Mouse (Mus musculus): Measurements from ENCODE around the gene Hira. TPM values are rescaled to one million over a fixed set of nuclear protein-coding genes. Genes with fewer than 3 reads are reported as not detected.

Hira gene
- polyA plus RNA-seq, 1 experiment from 2014 or later: 5.7 TPM

GRCm38 (mm10) chr16:18896429-18896828 is 19.6 kb downstream of the Hira start:
- Histone ChIP-seq H3K36me3 (ENCODE audit: control insufficient read depth, insufficient read depth, low read length) (0 out of 2 replicates have a peak, but pooled peaks cover 7% of the 10 kb centered on the region), H3K27ac (replicated peaks) (no peak overlapping the region), H3K9ac (ENCODE audit: low read length) (no peak overlapping the region), H3K4me1 (replicated peaks; ENCODE audit: control insufficient read depth, insufficient read depth) (no peaks in the 10 kb centered on the region), H3K27me3 (ENCODE audit: control insufficient read depth, insufficient read depth, low read length) (no peaks in the 10 kb centered on the region), H3K4me2 (replicated peaks; ENCODE audit: low read depth) (no peak overlapping the region), H3K9me3 (ENCODE audit: control insufficient read depth, low read length) (no peaks in the 10 kb centered on the region), H3K4me3 (ENCODE audit: low read depth, low read length) (no peak overlapping the region)
- ATAC-seq (ENCODE audit: low FRiP score, low TSS enrichment) (peak; percentile 71), DNase-seq (ENCODE audit: low spot score) (peak; percentile 60)
- WGBS: 46% methylated on average over 10 of the region's 10 CpGs
- TF ChIP-seq EP300 (optimal IDR thresholded peaks at IDR 0.05) (no peak), CTCF (IDR thresholded peaks at IDR 0.05; ENCODE audit: low read depth) (no peak)

DNA sequence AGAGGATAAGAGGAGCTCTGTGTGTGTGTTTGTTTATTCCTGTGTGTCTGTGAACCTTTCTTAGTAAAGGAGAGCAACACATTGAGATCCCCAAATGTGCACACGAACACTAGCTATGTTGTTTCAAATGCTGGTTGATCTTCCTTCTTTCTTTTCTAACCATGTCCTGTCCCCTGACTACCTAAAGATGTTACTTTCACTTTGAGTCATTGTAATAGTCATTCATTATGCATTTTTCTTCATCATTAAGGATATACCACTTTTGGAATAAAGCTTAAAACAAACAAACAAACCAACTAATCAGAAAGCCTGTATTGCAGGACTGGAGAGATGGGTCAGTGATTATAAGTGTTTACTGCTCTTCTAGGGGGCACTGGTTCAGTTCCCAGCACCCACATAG is 28.8 kb downstream of the Hira start:
- no peak overlapping the region for H3K4me2 ChIP-seq (replicated peaks; ENCODE audit: low read depth)
- TF ChIP-seq EP300 (optimal IDR thresholded peaks at IDR 0.05) (no peak), CTCF (IDR thresholded peaks at IDR 0.05; ENCODE audit: low read depth) (no peak)
- WGBS: 93% methylated on average over 1 of the region's 1 CpGs
- no peak overlapping the region for H3K9ac ChIP-seq (ENCODE audit: low read length)
- ATAC-seq (ENCODE audit: low FRiP score, low TSS enrichment): no peak
- H3K4me3 ChIP-seq (ENCODE audit: low read depth, low read length): no peak overlapping the region
- peaks cover 6% of the 10 kb centered on the region; the same call in 1 of the 2 replicates for H3K36me3 ChIP-seq (ENCODE audit: control insufficient read depth, insufficient read depth, low read length)
- no peaks in the 10 kb centered on the region for H3K4me1 ChIP-seq (replicated peaks; ENCODE audit: control insufficient read depth, insufficient read depth)
- no peaks in the 10 kb centered on the region for H3K9me3 ChIP-seq (ENCODE audit: control insufficient read depth, low read length)
- H3K27me3 ChIP-seq (ENCODE audit: control insufficient read depth, insufficient read depth, low read length): no peaks in the 10 kb centered on the region
- no peak overlapping the region for H3K27ac ChIP-seq (replicated peaks)
- DNase-seq (ENCODE audit: low spot score): no peak

DNA sequence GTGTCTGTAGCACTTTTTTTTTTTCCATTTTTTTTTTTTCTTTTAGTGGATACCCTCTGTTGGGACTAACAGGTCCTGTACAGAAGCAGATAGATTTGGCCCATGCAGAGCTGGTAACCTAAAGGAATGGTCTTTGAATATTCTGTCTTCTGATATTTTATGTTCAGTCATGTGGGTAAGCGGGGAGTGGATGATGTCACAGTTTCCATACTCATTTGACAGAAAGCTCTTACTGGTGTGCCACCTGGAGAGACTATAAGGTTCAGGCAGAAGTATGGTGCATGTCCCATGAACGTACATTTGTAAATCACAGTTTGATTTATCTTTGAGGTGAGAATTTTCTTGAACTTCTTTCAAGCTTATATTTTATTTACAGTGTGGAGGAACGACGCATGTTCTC is 39.2 kb downstream of the Hira start:
- ATAC-seq (ENCODE audit: low FRiP score, low TSS enrichment) (no peak), DNase-seq (ENCODE audit: low spot score) (no peak)
- 91% methylated on average over 4 of the region's 4 CpGs for WGBS
- Histone ChIP-seq H3K4me2 (replicated peaks; ENCODE audit: low read depth) (no peak overlapping the region), H3K9ac (ENCODE audit: low read length) (no peak overlapping the region), H3K4me3 (ENCODE audit: low read depth, low read length) (no peak overlapping the region), H3K9me3 (ENCODE audit: control insufficient read depth, low read length) (no peaks in the 10 kb centered on the region), H3K36me3 (ENCODE audit: control insufficient read depth, insufficient read depth, low read length) (peaks cover 13% of the 10 kb centered on the region), H3K4me1 (replicated peaks; ENCODE audit: control insufficient read depth, insufficient read depth) (no peaks in the 10 kb centered on the region), H3K27ac (replicated peaks) (no peak overlapping the region), H3K27me3 (ENCODE audit: control insufficient read depth, insufficient read depth, low read length) (no peaks in the 10 kb centered on the region)
- TF ChIP-seq CTCF (IDR thresholded peaks at IDR 0.05; ENCODE audit: low read depth) (no peak), EP300 (optimal IDR thresholded peaks at IDR 0.05) (no peak)

- Histone ChIP-seq H3K4me1 (replicated peaks; ENCODE audit: control insufficient read depth, insufficient read depth) (no peaks in the 10 kb centered on the region), H3K4me3 (ENCODE audit: low read depth, low read length) (no peak overlapping the region), H3K9me3 (ENCODE audit: control insufficient read depth, low read length) (no peaks in the 10 kb centered on the region), H3K9ac (ENCODE audit: low read length) (no peak overlapping the region), H3K27ac (replicated peaks) (no peak overlapping the region), H3K4me2 (replicated peaks; ENCODE audit: low read depth) (no peak overlapping the region), H3K27me3 (ENCODE audit: control insufficient read depth, insufficient read depth, low read length) (no peaks in the 10 kb centered on the region), H3K36me3 (ENCODE audit: control insufficient read depth, insufficient read depth, low read length) (peaks cover 26% of the 10 kb centered on the region)
- DNase-seq (ENCODE audit: low spot score) (no peak), ATAC-seq (ENCODE audit: low FRiP score, low TSS enrichment) (peak; percentile 80)
- WGBS: 91% methylated on average over 2 of the region's 2 CpGs
- TF ChIP-seq CTCF (IDR thresholded peaks at IDR 0.05; ENCODE audit: low read depth) (no peak), EP300 (optimal IDR thresholded peaks at IDR 0.05) (no peak)
Measured at GRCm38 (mm10) chr16:18921771-18922170, 44.9 kb downstream of the Hira start.

GRCm38 (mm10) chr16:18927963-18928362 is 51.1 kb downstream of the Hira start:
- no peak overlapping the region for H3K4me3 ChIP-seq (ENCODE audit: low read depth, low read length)
- H3K27ac ChIP-seq (replicated peaks): no peak overlapping the region
- DNase-seq (ENCODE audit: low spot score): no peak
- H3K27me3 ChIP-seq (ENCODE audit: control insufficient read depth, insufficient read depth, low read length): no peaks in the 10 kb centered on the region
- no peaks in the 10 kb centered on the region for H3K9me3 ChIP-seq (ENCODE audit: control insufficient read depth, low read length)
- no peaks in the 10 kb centered on the region for H3K4me1 ChIP-seq (replicated peaks; ENCODE audit: control insufficient read depth, insufficient read depth)
- no peak overlapping the region for H3K4me2 ChIP-seq (replicated peaks; ENCODE audit: low read depth)
- no peak for ATAC-seq (ENCODE audit: low FRiP score, low TSS enrichment)
- TF ChIP-seq CTCF (IDR thresholded peaks at IDR 0.05; ENCODE audit: low read depth) (no peak), EP300 (optimal IDR thresholded peaks at IDR 0.05) (no peak)
- WGBS: 100% methylated on average over 1 of the region's 1 CpGs
- H3K9ac ChIP-seq (ENCODE audit: low read length): no peak overlapping the region
- H3K36me3 ChIP-seq (ENCODE audit: control insufficient read depth, insufficient read depth, low read length): peaks cover 22% of the 10 kb centered on the region

GRCm38 (mm10) chr16:18938321-18939082 is 61.7 kb downstream of the Hira start:
- TF ChIP-seq CTCF (IDR thresholded peaks at IDR 0.05; ENCODE audit: low read depth) (no peak), EP300 (optimal IDR thresholded peaks at IDR 0.05) (no peak)
- DNase-seq (ENCODE audit: low spot score) (no peak), ATAC-seq (ENCODE audit: low FRiP score, low TSS enrichment) (no peak)
- no peaks in the 10 kb centered on the region for H3K9me3 ChIP-seq (ENCODE audit: control insufficient read depth, low read length)
- 81% methylated on average over 5 of the region's 5 CpGs for WGBS
- H3K36me3 ChIP-seq (ENCODE audit: control insufficient read depth, insufficient read depth, low read length): peaks cover 21% of the 10 kb centered on the region; the same call in 1 of the 2 replicates
- H3K27me3 ChIP-seq (ENCODE audit: control insufficient read depth, insufficient read depth, low read length): no peaks in the 10 kb centered on the region
- no peak overlapping the region for H3K4me3 ChIP-seq (ENCODE audit: low read depth, low read length)
- H3K9ac ChIP-seq (ENCODE audit: low read length): no peak overlapping the region
- no peaks in the 10 kb centered on the region for H3K4me1 ChIP-seq (replicated peaks; ENCODE audit: control insufficient read depth, insufficient read depth)
- H3K27ac ChIP-seq (replicated peaks): no peak overlapping the region
- no peak overlapping the region for H3K4me2 ChIP-seq (replicated peaks; ENCODE audit: low read depth)

Measured in stomach, postnatal 0 days (tissue).